Mouse (Mus musculus) neural tube, embryonic 11.5 days (tissue): Measurements from ENCODE around the gene Smarca4. TPM values are rescaled to one million over a fixed set of nuclear protein-coding genes. Genes with fewer than 3 reads are reported as not detected.

Experiments used
- ATAC-seq: fragments of 200-750 bp; cut with Nextera tagmentation; 2 replicates; pipeline ENCODE4 v1.8.0; 2017; ENCODE audit warnings: moderate number of reproducible peaks, mild to moderate bottlenecking, moderate TSS enrichment, moderate library complexity; ENCODE audit not compliant: insufficient read depth, low FRiP score, low TSS enrichment
- DNase-seq: peaks from one replicate; pipeline ENCODE4 v3.0.0-alpha.2; 2015; ENCODE audit warnings: low spot score
- H3K27ac ChIP-seq: fragments of 300-500 bp; sonication (generic); 2 replicates; pipeline ENCODE4 v1.5.1; 2014; ENCODE audit warnings: low read depth, mild to moderate bottlenecking, low read length
- H3K27me3 ChIP-seq: fragments of 300-500 bp; sonication (generic); 2 replicates; pipeline ENCODE4 v1.6.1; 2014; ENCODE audit warnings: mild to moderate bottlenecking, low read length, mixed read lengths; ENCODE audit not compliant: control insufficient read depth, insufficient read depth
- H3K36me3 ChIP-seq: fragments of 300-500 bp; sonication (generic); 2 replicates; pipeline ENCODE4 v1.6.1; 2014; ENCODE audit warnings: mild to moderate bottlenecking, low read length, moderate library complexity, mixed read lengths; ENCODE audit not compliant: control insufficient read depth, insufficient read depth
- H3K4me1 ChIP-seq: fragments of 300-500 bp; sonication (generic); 2 replicates; pipeline ENCODE4 v1.6.1; 2014; ENCODE audit warnings: low read length, mixed read lengths; ENCODE audit not compliant: control insufficient read depth, insufficient read depth
- H3K4me2 ChIP-seq: fragments of 300-500 bp; sonication (generic); 2 replicates; pipeline ENCODE4 v1.6.1; 2014; ENCODE audit warnings: low read depth, mild to moderate bottlenecking, moderate library complexity
- H3K4me3 ChIP-seq: fragments of 300-500 bp; sonication (generic); 2 replicates; pipeline ENCODE4 v1.5.1; 2014; ENCODE audit warnings: low read depth, low read length
- H3K9ac ChIP-seq: fragments of 300-500 bp; sonication (generic); 2 replicates; pipeline ENCODE4 v1.6.1; 2014; ENCODE audit warnings: mild to moderate bottlenecking, low read length
- H3K9me3 ChIP-seq: fragments of 300-500 bp; sonication (generic); 2 replicates; pipeline ENCODE4 v1.6.1; 2016; ENCODE audit warnings: low read length; ENCODE audit not compliant: control insufficient read depth
- WGBS: fragments of 180-500 bp; shearing (Covaris S2); extraction: QIAGEN DNeasy Blood & Tissue Kit; methylation state at CpG from one replicate; pipeline ENCODE4 v1.1.7; 2014; 5-methylcytosine and 5-hydroxymethylcytosine counted together
- polyA plus RNA-seq: library from polyadenylated mRNA; unstranded; fragments of >200 nt; fragmentation: Nextera tagmentation; extraction: Ambion mirVana; gene quantifications from 2 replicates; pipeline ENCODE4 v1.2.1, GENCODE M21; 2014

Smarca4 gene
- polyA plus RNA-seq, 1 experiment from 2014 or later = 175 TPM

GRCm38 (mm10) chr9:21662034-21662433 is 46.1 kb downstream of the Smarca4 start:
- no peak overlapping the region for H3K9ac ChIP-seq
- no peak for ATAC-seq
- no peak for DNase-seq
- no peaks in the 10 kb centered on the region for H3K4me1 ChIP-seq
- H3K4me2 ChIP-seq = no peak overlapping the region
- 98% methylated on average over 5 of the region's 5 CpGs for WGBS
- H3K27ac ChIP-seq = no peak overlapping the region
- no peak overlapping the region for H3K4me3 ChIP-seq
- no peaks in the 10 kb centered on the region for H3K9me3 ChIP-seq
- H3K36me3 ChIP-seq = peaks cover 52% of the 10 kb centered on the region
- H3K27me3 ChIP-seq = no peaks in the 10 kb centered on the region

GRCm38 (mm10) chr9:21668946-21669345 is 53.0 kb downstream of the Smarca4 start:
- H3K9me3 ChIP-seq = no peaks in the 10 kb centered on the region
- peaks cover 74% of the 10 kb centered on the region for H3K36me3 ChIP-seq
- no peaks in the 10 kb centered on the region for H3K27me3 ChIP-seq
- no peak overlapping the region for H3K4me2 ChIP-seq
- ATAC-seq = no peak
- 93% methylated on average over 7 of the region's 7 CpGs for WGBS
- no peak overlapping the region for H3K27ac ChIP-seq
- no peak for DNase-seq
- no peaks in the 10 kb centered on the region for H3K4me1 ChIP-seq
- no peak overlapping the region for H3K9ac ChIP-seq
- H3K4me3 ChIP-seq = no peak overlapping the region

GRCm38 (mm10) chr9:21670354-21670753 is 54.4 kb downstream of the Smarca4 start:
- 93% methylated on average over 6 of the region's 6 CpGs for WGBS

GRCm38 (mm10) chr9:21671753-21672152 is 55.8 kb downstream of the Smarca4 start:
- ATAC-seq (no peak), DNase-seq (no peak)
- no peaks in the 10 kb centered on the region for H3K9me3 ChIP-seq
- no peaks in the 10 kb centered on the region for H3K4me1 ChIP-seq
- H3K27ac ChIP-seq = no peak overlapping the region
- no peak overlapping the region for H3K9ac ChIP-seq
- peaks cover 73% of the 10 kb centered on the region for H3K36me3 ChIP-seq
- no peaks in the 10 kb centered on the region for H3K27me3 ChIP-seq
- H3K4me2 ChIP-seq = no peak overlapping the region
- H3K4me3 ChIP-seq = no peak overlapping the region
- WGBS = 97% methylated on average over 5 of the region's 5 CpGs

More at GRCm38 (mm10) chr9:21670354-21670753, 54.4 kb downstream of the Smarca4 start:
- H3K9me3 ChIP-seq = no peaks in the 10 kb centered on the region
- H3K27me3 ChIP-seq = no peaks in the 10 kb centered on the region
- H3K4me1 ChIP-seq = no peaks in the 10 kb centered on the region
- peaks cover 72% of the 10 kb centered on the region for H3K36me3 ChIP-seq
- no peak for DNase-seq
- no peak overlapping the region for H3K4me3 ChIP-seq
- H3K9ac ChIP-seq = no peak overlapping the region
- no peak for ATAC-seq
- H3K4me2 ChIP-seq = no peak overlapping the region
- no peak overlapping the region for H3K27ac ChIP-seq

- WGBS = 96% methylated on average over 17 of the region's 17 CpGs
- no peak overlapping the region for H3K4me2 ChIP-seq
- no peaks in the 10 kb centered on the region for H3K27me3 ChIP-seq
- ATAC-seq = no peak
- H3K9ac ChIP-seq = no peak overlapping the region
- DNase-seq = no peak
- H3K36me3 ChIP-seq = peaks cover 54% of the 10 kb centered on the region
- H3K4me1 ChIP-seq = no peaks in the 10 kb centered on the region
- no peaks in the 10 kb centered on the region for H3K9me3 ChIP-seq
- H3K4me3 ChIP-seq = no peak overlapping the region
- no peak overlapping the region for H3K27ac ChIP-seq
Observed at GRCm38 (mm10) chr9:21677706-21678105, 61.7 kb downstream of the Smarca4 start.

GRCm38 (mm10) chr9:21680448-21680847 is 64.5 kb downstream of the Smarca4 start:
- ATAC-seq = no peak

GRCm38 (mm10) chr9:21682827-21683226 is 66.9 kb downstream of the Smarca4 start:
- ATAC-seq = no peak
- H3K27ac ChIP-seq = no peak overlapping the region
- no peak overlapping the region for H3K4me2 ChIP-seq
- 82% methylated on average over 4 of the region's 4 CpGs for WGBS
- no peak overlapping the region for H3K4me3 ChIP-seq
- H3K27me3 ChIP-seq = no peaks in the 10 kb centered on the region
- H3K4me1 ChIP-seq = no peaks in the 10 kb centered on the region
- H3K36me3 ChIP-seq = peaks cover 41% of the 10 kb centered on the region
- H3K9ac ChIP-seq = no peak overlapping the region
- H3K9me3 ChIP-seq = no peaks in the 10 kb centered on the region
- DNase-seq = no peak

More at GRCm38 (mm10) chr9:21680448-21680847, 64.5 kb downstream of the Smarca4 start:
- Histone ChIP-seq H3K4me2 (no peak overlapping the region), H3K9me3 (no peaks in the 10 kb centered on the region), H3K36me3 (peaks cover 39% of the 10 kb centered on the region), H3K27me3 (no peaks in the 10 kb centered on the region), H3K9ac (no peak overlapping the region), H3K4me3 (no peak overlapping the region), H3K27ac (no peak overlapping the region), H3K4me1 (no peaks in the 10 kb centered on the region)
- 91% methylated on average over 4 of the region's 4 CpGs for WGBS
- no peak for DNase-seq

- 87% methylated on average over 3 of the region's 3 CpGs for WGBS
- DNase-seq (no peak), ATAC-seq (no peak)
- no peak overlapping the region for H3K4me3 ChIP-seq
- no peak overlapping the region for H3K27ac ChIP-seq
- no peak overlapping the region for H3K9ac ChIP-seq
- H3K27me3 ChIP-seq = no peaks in the 10 kb centered on the region
- H3K36me3 ChIP-seq = peaks cover 33% of the 10 kb centered on the region
- H3K4me2 ChIP-seq = no peak overlapping the region
- no peaks in the 10 kb centered on the region for H3K9me3 ChIP-seq
- H3K4me1 ChIP-seq = no peaks in the 10 kb centered on the region
Observed at GRCm38 (mm10) chr9:21683897-21684296, 67.9 kb downstream of the Smarca4 start.

GRCm38 (mm10) chr9:21688554-21688953 is 72.6 kb downstream of the Smarca4 start:
- H3K9me3 ChIP-seq = no peaks in the 10 kb centered on the region
- H3K27me3 ChIP-seq = no peaks in the 10 kb centered on the region
- H3K4me3 ChIP-seq = no peak overlapping the region
- H3K36me3 ChIP-seq = peaks cover 27% of the 10 kb centered on the region
- H3K9ac ChIP-seq = no peak overlapping the region
- DNase-seq = no peak
- no peak overlapping the region for H3K4me2 ChIP-seq
- no peaks in the 10 kb centered on the region for H3K4me1 ChIP-seq
- H3K27ac ChIP-seq = no peak overlapping the region
- no peak for ATAC-seq
- WGBS = 94% methylated on average over 7 of the region's 7 CpGs
